Mouse (Mus musculus): ENCODE measurements around the gene Gm28035. TPM values are rescaled to one million over a fixed set of nuclear protein-coding genes. Genes with fewer than 3 reads are reported as not detected.
A peak's percentile ranks its signal among the peaks of the same experiment; 100 is the strongest.

The Gm28035 gene
- total RNA-seq (2017): 1.4 TPM in 1 of 2 replicates, not detected in the other

DNA sequence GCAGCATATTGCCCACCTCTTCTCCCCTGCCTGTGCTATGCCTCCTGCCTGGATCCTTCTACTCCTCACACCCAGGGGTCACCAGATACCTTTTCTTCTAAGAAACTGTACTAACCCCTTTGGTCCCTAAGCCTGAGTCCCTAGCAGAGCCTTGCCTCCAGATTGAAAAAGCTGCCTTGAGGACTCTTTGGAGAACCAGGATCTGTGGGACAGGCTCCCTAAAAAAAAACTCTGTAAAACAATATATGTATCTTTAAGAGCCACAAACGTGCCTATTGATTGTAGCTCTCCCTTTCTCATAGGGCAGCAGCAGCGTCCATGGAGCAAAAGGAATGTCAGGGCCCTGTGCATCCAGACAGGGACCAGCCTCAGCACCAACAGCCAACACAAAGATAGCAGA lies at the start of gene Gm28035:
Gm28035 (plus strand) TSS at position 301 of the 400 bp plus-strand sequence.
- no peak for ATAC-seq (replicated peaks in 1 of 2; ENCODE audit: insufficient read depth in 1 of 2, low FRiP score in 2 of 2, low TSS enrichment in 1 of 2, low read depth in 1 of 2, poor library complexity in 2 of 2, severe bottlenecking in 2 of 2)

DNA sequence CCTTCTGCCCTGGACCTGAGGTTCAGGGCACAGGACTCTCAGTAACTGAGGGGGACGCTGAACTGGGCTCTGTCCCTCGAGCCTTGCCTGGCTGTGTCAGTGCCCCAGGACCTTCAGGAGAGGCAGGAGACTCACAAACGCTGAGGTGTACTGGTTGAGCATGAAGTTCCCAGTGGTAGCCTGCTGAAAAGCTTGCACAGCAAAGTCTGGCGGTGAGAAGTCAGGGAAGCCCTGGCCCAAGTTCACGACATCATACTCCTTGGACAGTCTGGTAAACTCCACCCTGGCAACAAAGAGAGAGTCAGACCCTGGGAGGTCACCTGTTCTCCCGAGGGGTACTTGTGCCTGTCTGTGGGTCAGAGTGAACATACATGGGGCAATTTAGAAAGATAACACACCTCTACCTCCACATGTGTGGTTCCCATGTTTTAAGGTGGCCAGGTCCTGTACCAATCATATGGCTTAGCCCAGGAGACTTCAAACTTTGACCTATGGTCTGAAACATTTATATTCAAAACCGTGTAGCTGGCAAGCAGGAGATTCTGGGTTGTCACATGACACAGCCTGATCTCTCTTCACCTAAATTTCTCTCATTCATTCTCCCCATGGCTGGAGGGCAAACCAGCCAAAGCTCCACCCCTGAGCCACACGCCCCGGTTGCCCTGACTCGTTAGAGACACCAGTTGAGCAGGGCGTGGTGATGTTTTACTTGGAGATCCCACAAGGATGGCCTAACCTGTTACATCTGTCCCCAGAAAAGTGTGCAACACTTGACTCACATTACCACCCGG lies 48.4 kb upstream of the Gm28035 start:
- no peak; a peak in 1 of 4 replicates for ATAC-seq (replicated peaks in 1 of 2; ENCODE audit: insufficient read depth in 1 of 2, low FRiP score in 2 of 2, low TSS enrichment in 1 of 2, low read depth in 1 of 2, poor library complexity in 2 of 2, severe bottlenecking in 2 of 2)

GRCm38 (mm10) chr2:30194656-30195055 lies 45.7 kb upstream of the Gm28035 start:
- ATAC-seq (replicated peaks in 1 of 2; ENCODE audit: insufficient read depth in 1 of 2, low FRiP score in 2 of 2, low TSS enrichment in 1 of 2, low read depth in 1 of 2, poor library complexity in 2 of 2, severe bottlenecking in 2 of 2): no peak

DNA sequence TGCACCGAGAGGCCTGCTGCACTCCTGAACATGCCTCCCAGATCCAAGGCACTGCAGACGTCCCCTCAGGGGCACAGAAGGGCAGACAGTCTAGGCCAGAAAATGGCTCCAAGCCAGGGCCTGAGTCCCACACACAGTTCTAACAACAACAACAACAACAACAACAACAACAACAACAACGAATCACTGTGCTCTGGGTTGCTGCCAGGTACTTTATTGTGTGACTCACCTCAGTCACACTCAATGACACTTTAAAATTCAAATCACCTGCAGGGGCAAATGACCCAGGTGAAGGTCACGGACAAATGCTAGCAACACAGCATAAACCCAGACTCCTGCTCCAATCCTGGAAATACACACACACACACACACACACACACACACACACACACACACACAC lies 42.3 kb upstream of the Gm28035 start:
- no peak for ATAC-seq (replicated peaks in 1 of 2; ENCODE audit: insufficient read depth in 1 of 2, low FRiP score in 2 of 2, low TSS enrichment in 1 of 2, low read depth in 1 of 2, poor library complexity in 2 of 2, severe bottlenecking in 2 of 2)

GRCm38 (mm10) chr2:30199984-30200383 lies 40.4 kb upstream of the Gm28035 start:
- ATAC-seq (replicated peaks in 1 of 2; ENCODE audit: insufficient read depth in 1 of 2, low FRiP score in 2 of 2, low TSS enrichment in 1 of 2, low read depth in 1 of 2, poor library complexity in 2 of 2, severe bottlenecking in 2 of 2): no peak

- ATAC-seq (replicated peaks in 1 of 2; ENCODE audit: insufficient read depth in 1 of 2, low FRiP score in 2 of 2, low TSS enrichment in 1 of 2, low read depth in 1 of 2, poor library complexity in 2 of 2, severe bottlenecking in 2 of 2): no peak
These were observed 39.9 kb upstream of the Gm28035 start for GRCm38 (mm10) chr2:30200388-30200925.

- ATAC-seq (replicated peaks in 1 of 2; ENCODE audit: insufficient read depth in 1 of 2, low FRiP score in 2 of 2, low TSS enrichment in 1 of 2, low read depth in 1 of 2, poor library complexity in 2 of 2, severe bottlenecking in 2 of 2): no peak
These were observed 36.9 kb upstream of the Gm28035 start for GRCm38 (mm10) chr2:30203439-30203838.

GRCm38 (mm10) chr2:30205255-30205628 lies 35.1 kb upstream of the Gm28035 start:
- peak in 1 of 2 experiments; percentile 16; a peak in 1 of 4 replicates for ATAC-seq (replicated peaks in 1 of 2; ENCODE audit: insufficient read depth in 1 of 2, low FRiP score in 2 of 2, low TSS enrichment in 1 of 2, low read depth in 1 of 2, poor library complexity in 2 of 2, severe bottlenecking in 2 of 2)

DNA sequence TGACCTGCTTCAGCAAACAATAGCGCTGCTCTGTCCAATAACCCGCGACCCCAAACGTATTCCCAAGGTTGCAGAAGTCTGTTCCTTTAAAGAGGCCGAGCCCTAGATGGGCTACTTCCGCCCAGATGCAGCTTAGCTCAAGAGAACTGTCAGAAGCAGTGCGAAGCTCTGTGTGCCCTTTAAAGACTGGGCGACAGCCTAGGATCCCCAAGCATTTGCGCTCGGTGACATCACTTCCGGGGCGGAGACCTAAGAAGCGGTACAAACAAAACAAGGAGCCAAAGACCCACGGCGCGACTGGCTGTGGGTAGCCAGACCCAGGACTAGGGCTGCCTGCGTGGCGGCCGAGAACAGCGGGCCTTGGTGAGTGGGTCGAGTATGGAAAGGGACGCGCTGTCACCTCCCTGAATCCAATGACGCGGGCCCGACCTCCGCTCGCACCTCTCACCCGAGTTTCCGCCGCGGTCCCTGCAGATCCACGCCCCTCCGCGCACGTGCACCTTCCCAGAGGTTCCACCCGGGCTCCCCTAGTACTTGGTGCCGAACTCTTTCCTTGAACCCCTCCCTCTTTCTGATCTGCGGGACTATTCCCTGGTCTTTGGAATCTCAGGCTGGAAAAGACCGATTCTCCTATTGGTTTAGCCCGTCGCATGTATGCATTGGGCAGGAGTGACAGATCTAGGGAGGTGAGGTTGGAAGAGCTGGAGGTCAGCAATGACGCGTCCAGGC lies 34.6 kb upstream of the Gm28035 start, which contains the start of gene Kyat1:
Kyat1 (minus strand) TSS at position 219 of the 729 bp plus-strand sequence.
- ATAC-seq (replicated peaks in 1 of 2; ENCODE audit: insufficient read depth in 1 of 2, low FRiP score in 2 of 2, low TSS enrichment in 1 of 2, low read depth in 1 of 2, poor library complexity in 2 of 2, severe bottlenecking in 2 of 2): peak; percentile 83 to 96

DNA sequence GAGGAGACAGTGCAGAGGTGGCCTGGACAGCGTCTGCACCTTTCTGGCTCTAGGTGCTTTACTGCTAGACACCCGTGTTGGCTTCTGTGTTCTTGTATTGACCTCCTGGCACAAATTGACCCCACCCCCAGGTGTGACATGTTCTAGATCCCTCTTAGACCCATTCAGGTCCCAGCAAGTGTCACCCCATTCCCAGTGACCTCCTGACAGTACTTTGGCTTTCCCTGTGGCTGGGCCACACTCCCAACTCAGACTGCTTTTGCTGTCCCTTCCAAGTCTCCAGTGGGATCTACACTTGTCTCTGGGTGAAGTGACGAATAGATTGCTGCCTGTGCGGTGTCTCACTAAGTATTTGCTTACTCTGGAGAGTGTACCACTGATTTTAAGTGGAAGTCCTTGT lies 33.0 kb upstream of the Gm28035 start:
- ATAC-seq (replicated peaks in 1 of 2; ENCODE audit: insufficient read depth in 1 of 2, low FRiP score in 2 of 2, low TSS enrichment in 1 of 2, low read depth in 1 of 2, poor library complexity in 2 of 2, severe bottlenecking in 2 of 2): no peak

GRCm38 (mm10) chr2:30207886-30208285 lies 32.5 kb upstream of the Gm28035 start:
- no peak for ATAC-seq (replicated peaks in 1 of 2; ENCODE audit: insufficient read depth in 1 of 2, low FRiP score in 2 of 2, low TSS enrichment in 1 of 2, low read depth in 1 of 2, poor library complexity in 2 of 2, severe bottlenecking in 2 of 2)

GRCm38 (mm10) chr2:30211408-30212168 lies 28.8 kb upstream of the Gm28035 start:
- no peak for ATAC-seq (replicated peaks in 1 of 2; ENCODE audit: insufficient read depth in 1 of 2, low FRiP score in 2 of 2, low TSS enrichment in 1 of 2, low read depth in 1 of 2, poor library complexity in 2 of 2, severe bottlenecking in 2 of 2)

DNA sequence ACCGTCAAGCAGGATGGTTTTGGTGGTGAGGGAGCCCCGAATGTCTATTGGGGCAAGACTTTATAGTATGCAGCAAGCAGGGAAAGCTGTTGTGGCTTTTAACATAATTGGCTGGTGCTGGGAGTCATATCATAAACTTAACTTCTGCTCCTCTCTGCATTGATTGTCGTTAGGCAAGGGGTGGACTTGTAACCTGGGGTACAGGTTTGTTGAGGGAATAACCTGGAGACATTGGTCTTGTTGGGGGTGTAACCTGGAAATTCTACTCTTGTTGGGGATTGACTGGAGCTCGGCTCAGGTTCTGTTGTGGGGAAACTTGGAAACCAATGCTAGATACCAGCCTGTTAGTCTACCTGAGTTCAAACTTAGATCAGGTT lies 28.2 kb upstream of the Gm28035 start:
- no peak for ATAC-seq (replicated peaks in 1 of 2; ENCODE audit: insufficient read depth in 1 of 2, low FRiP score in 2 of 2, low TSS enrichment in 1 of 2, low read depth in 1 of 2, poor library complexity in 2 of 2, severe bottlenecking in 2 of 2)

DNA sequence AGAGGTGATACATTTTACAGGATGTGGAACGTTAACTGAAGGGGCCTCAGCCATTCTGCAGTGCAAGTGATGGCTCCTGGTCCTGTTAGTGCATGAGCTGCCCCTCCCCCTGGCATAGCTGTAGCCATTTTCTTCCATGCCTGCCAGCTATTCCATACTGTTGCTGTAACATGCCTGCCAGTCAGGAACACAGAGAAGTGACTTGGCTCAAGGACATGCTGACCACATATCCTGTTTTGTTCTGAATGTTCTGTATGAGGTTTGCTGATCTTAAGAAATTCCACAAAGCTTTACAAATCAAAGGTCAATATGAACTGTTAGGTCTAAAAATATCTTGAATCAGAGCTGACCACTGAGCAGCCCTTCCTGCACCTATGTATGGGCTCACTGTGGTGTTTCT lies 27.4 kb upstream of the Gm28035 start:
- ATAC-seq (replicated peaks in 1 of 2; ENCODE audit: insufficient read depth in 1 of 2, low FRiP score in 2 of 2, low TSS enrichment in 1 of 2, low read depth in 1 of 2, poor library complexity in 2 of 2, severe bottlenecking in 2 of 2): no peak

- ATAC-seq (replicated peaks in 1 of 2; ENCODE audit: insufficient read depth in 1 of 2, low FRiP score in 2 of 2, low TSS enrichment in 1 of 2, low read depth in 1 of 2, poor library complexity in 2 of 2, severe bottlenecking in 2 of 2): no peak
These were observed 25.6 kb upstream of the Gm28035 start for GRCm38 (mm10) chr2:30214745-30215144.

DNA sequence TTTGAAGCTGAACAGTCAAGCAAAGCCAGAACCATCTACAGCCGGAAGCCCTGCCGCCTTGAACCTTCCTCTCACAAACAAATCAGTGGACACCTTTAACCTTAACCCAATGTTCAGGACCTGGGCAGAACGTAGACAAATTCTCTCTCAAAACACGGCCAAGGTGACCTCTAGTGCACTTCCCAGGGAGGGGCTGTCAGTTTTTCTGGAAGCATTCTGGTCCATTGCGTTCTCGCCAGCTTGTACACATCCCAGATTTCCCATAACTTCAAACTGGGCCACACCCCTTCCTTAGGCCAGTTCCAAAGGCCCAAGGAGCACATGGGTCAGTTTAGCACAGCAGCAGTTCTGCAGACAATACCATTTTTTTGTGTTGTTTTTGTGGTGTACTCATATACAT lies 24.9 kb upstream of the Gm28035 start:
- no peak for ATAC-seq (replicated peaks in 1 of 2; ENCODE audit: insufficient read depth in 1 of 2, low FRiP score in 2 of 2, low TSS enrichment in 1 of 2, low read depth in 1 of 2, poor library complexity in 2 of 2, severe bottlenecking in 2 of 2)

- ATAC-seq (replicated peaks in 1 of 2; ENCODE audit: insufficient read depth in 1 of 2, low FRiP score in 2 of 2, low TSS enrichment in 1 of 2, low read depth in 1 of 2, poor library complexity in 2 of 2, severe bottlenecking in 2 of 2): no peak
These were observed 24.1 kb upstream of the Gm28035 start for GRCm38 (mm10) chr2:30216293-30216692.

GRCm38 (mm10) chr2:30235593-30235992 lies 4.8 kb upstream of the Gm28035 start:
- ATAC-seq (replicated peaks in 1 of 2; ENCODE audit: insufficient read depth in 1 of 2, low FRiP score in 2 of 2, low TSS enrichment in 1 of 2, low read depth in 1 of 2, poor library complexity in 2 of 2, severe bottlenecking in 2 of 2): no peak
